Mouse (Mus musculus) hindbrain, postnatal 0 days (tissue): ENCODE measurements around the gene Nme8. TPM values are rescaled to one million over a fixed set of nuclear protein-coding genes. Genes with fewer than 3 reads are reported as not detected.

ENCODE experiments used
- ATAC-seq: fragments of 200-750 bp; cut with Nextera tagmentation; 2 replicates; pipeline ENCODE4 v1.8.0; 2017; ENCODE audit warnings: mild to moderate bottlenecking, moderate TSS enrichment, moderate library complexity
- DNase-seq: peaks from one replicate; pipeline ENCODE4 v3.0.0-alpha.2; 2015; ENCODE audit warnings: low spot score
- H3K27ac ChIP-seq: fragments of 300-500 bp; sonication (generic); 2 replicates; pipeline ENCODE4 v1.5.1; 2014; ENCODE audit warnings: mild to moderate bottlenecking
- H3K27me3 ChIP-seq: fragments of 300-500 bp; sonication (generic); 2 replicates; pipeline ENCODE4 v1.6.1; 2014; ENCODE audit warnings: low read length, mixed read lengths; ENCODE audit not compliant: insufficient read depth
- H3K36me3 ChIP-seq: fragments of 300-500 bp; sonication (generic); 2 replicates; pipeline ENCODE4 v1.6.1; 2014; ENCODE audit warnings: low read length, mixed read lengths; ENCODE audit not compliant: insufficient read depth
- H3K4me1 ChIP-seq: fragments of 300-500 bp; sonication (generic); 2 replicates; pipeline ENCODE4 v1.6.1; 2014; ENCODE audit warnings: antibody characterized with exemption, low read length, mixed read lengths; ENCODE audit not compliant: insufficient read depth
- H3K4me2 ChIP-seq: fragments of 300-500 bp; sonication (generic); 2 replicates; pipeline ENCODE4 v1.6.1; 2014; ENCODE audit warnings: low read depth, mild to moderate bottlenecking, low read length, moderate library complexity, mixed read lengths
- H3K4me3 ChIP-seq: fragments of 300-500 bp; sonication (generic); 2 replicates; pipeline ENCODE4 v1.5.1; 2014; ENCODE audit warnings: low read length
- H3K9ac ChIP-seq: fragments of 300-500 bp; sonication (generic); replicated peaks from 2 replicates; pipeline ENCODE4 v1.6.1; 2014; ENCODE audit warnings: mild to moderate bottlenecking, low read length, moderate library complexity, mixed read lengths
- H3K9me3 ChIP-seq: fragments of 300-500 bp; sonication (generic); 2 replicates; pipeline ENCODE4 v1.6.1; 2016; ENCODE audit warnings: low read length, mixed read lengths
- CTCF ChIP-seq: IDR thresholded peaks from 2 replicates; pipeline ENCODE4 v1.5.1; 2016; ENCODE audit warnings: antibody characterized with exemption, control low read depth, low read depth
- WGBS: fragments of 180-500 bp; shearing (Covaris S2); extraction: QIAGEN DNeasy Blood & Tissue Kit; methylation state at CpG from one replicate; pipeline ENCODE4 v1.1.7; 2014; 5-methylcytosine and 5-hydroxymethylcytosine counted together
- polyA plus RNA-seq: library from polyadenylated mRNA; unstranded; fragments of >200 nt; fragmentation: Nextera tagmentation; extraction: Ambion mirVana; gene quantifications from 2 replicates; pipeline ENCODE4 v1.2.1, GENCODE M21; 2015
- total RNA-seq: library from RNA; depleted of rRNA; stranded (reverse); fragments of >200 nt; gene quantifications from 2 replicates; pipeline ENCODE4 v1.2.3, GENCODE M21; 2014

The Nme8 gene
- total and polyA plus RNA-seq, 2 experiments from 2014 or later, result 0.41 TPM; not detected in 1

DNA sequence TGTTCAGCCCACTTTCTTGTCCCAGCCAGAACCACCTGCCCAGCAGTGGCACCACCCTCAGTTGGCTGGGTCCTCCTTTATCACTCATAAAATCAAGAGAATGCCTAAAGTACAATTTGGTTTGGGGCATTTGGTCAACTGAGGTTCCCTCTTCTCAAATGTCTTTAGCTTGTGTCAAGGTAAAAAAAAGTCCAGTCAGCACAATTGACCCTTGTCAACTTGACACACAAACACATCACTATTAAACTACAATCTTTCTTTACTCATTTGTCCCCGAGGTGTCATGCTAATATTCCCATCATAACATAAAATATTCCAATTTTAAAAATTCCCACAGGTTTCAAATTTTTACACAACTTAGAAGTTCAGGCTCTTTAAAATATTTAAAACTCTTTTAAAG, 83.3 kb downstream of the Nme8 start:
- no peak for TF ChIP-seq CTCF
- Histone ChIP-seq H3K36me3 (no peaks in the 10 kb centered on the region), H3K9ac (no peak overlapping the region), H3K4me3 (no peak overlapping the region), H3K9me3 (no peaks in the 10 kb centered on the region), H3K27me3 (no peaks in the 10 kb centered on the region), H3K4me1 (peaks cover 10% of the 10 kb centered on the region; the same call in 1 of the 2 replicates), H3K27ac (no peak overlapping the region), H3K4me2 (no peak overlapping the region)
- ATAC-seq (no peak), DNase-seq (no peak)
- WGBS, result 92% methylated on average over 1 of the region's 1 CpGs

DNA sequence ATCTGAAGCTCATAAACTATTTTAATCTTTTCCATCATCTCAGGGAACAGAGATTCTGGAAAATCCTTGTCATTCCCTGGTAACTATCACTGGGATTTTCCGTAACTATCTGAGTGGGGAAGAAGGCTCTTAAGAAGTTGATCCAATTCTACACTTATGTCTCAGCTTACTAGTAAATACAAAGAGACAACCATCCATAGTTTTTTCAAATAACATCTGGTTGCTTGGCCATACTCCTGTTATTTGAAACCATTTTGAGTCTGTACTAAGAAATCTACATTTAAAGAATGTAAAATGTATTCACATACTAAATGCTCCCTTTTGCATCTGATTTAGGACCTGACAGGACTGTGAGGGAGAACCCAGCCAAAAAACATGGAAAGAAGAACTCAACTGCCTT, 84.2 kb downstream of the Nme8 start:
- ATAC-seq (no peak), DNase-seq (no peak)
- H3K9ac ChIP-seq, result no peak overlapping the region
- no peak overlapping the region for H3K4me2 ChIP-seq
- H3K4me1 ChIP-seq, result peaks cover 9% of the 10 kb centered on the region; the same call in 1 of the 2 replicates
- TF ChIP-seq CTCF, result no peak
- no peaks in the 10 kb centered on the region for H3K9me3 ChIP-seq
- no peak overlapping the region for H3K27ac ChIP-seq
- no peak overlapping the region for H3K4me3 ChIP-seq
- no peaks in the 10 kb centered on the region for H3K27me3 ChIP-seq
- H3K36me3 ChIP-seq, result no peaks in the 10 kb centered on the region
- WGBS, result 89% methylated on average over 1 of the region's 1 CpGs

- Histone ChIP-seq H3K27me3 (no peaks in the 10 kb centered on the region), H3K4me3 (no peak overlapping the region), H3K9me3 (no peaks in the 10 kb centered on the region), H3K9ac (no peak overlapping the region), H3K4me1 (peaks cover 5% of the 10 kb centered on the region; the same call in 1 of the 2 replicates), H3K27ac (no peak overlapping the region), H3K4me2 (no peak overlapping the region), H3K36me3 (no peaks in the 10 kb centered on the region)
- WGBS, result 46% methylated on average over 3 of the region's 3 CpGs
- DNase-seq, result no peak
- ATAC-seq, result no peak
- TF ChIP-seq CTCF, result no peak
Observed at GRCm38 (mm10) chr13:19612963-19613362, 84.6 kb downstream of the Nme8 start.

DNA sequence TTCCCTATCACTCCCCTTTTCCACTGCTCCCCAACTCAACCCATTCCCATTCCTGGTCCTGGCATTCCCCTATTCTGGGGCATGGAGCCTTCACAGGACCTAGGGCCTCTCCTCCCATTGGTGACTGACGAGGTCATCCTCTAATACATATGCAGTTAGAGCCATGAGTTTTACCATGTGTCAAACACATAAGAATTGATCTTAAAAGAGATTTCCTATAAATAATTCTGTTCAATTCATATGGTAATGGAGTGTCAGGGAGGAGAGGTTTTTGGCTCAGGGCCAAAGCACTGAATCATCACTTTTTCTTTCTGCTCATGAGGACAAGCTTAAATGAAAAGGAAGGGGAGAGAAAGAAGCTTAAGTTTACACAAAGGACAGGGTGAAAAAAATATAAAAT, 85.2 kb downstream of the Nme8 start:
- Histone ChIP-seq H3K36me3 (no peaks in the 10 kb centered on the region), H3K4me3 (no peak overlapping the region), H3K9ac (no peak overlapping the region), H3K4me2 (no peak overlapping the region), H3K27ac (no peak overlapping the region), H3K9me3 (no peaks in the 10 kb centered on the region), H3K27me3 (no peaks in the 10 kb centered on the region), H3K4me1 (peaks cover 3% of the 10 kb centered on the region; the same call in 1 of the 2 replicates)
- WGBS, result 22% methylated on average over 1 of the region's 1 CpGs
- ATAC-seq (no peak), DNase-seq (peak; percentile 57)
- no peak for TF ChIP-seq CTCF

DNA sequence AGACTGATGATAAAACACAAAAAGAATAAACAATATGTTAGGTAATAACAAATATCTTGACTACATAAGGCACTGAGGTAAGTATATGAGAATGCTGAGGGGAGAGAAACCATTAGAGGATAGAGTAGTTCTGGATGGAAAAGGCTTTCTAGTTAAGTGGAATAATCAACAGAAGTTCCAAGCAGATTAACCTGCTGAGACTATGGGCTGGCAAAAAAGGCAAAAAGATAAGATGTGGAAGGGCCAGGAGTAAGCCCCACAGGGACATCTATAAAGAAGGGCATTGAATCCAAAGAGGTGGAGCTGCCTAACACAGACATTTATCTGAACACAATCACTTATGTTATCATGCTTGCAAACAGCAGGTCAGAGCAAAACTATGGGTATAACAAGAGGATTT, 89.5 kb downstream of the Nme8 start:
- Histone ChIP-seq H3K9me3 (no peaks in the 10 kb centered on the region), H3K9ac (no peak overlapping the region), H3K4me2 (no peak overlapping the region), H3K4me1 (no peaks in the 10 kb centered on the region), H3K36me3 (no peaks in the 10 kb centered on the region), H3K4me3 (no peak overlapping the region), H3K27me3 (no peaks in the 10 kb centered on the region), H3K27ac (no peak overlapping the region)
- DNase-seq (no peak), ATAC-seq (no peak)
- TF ChIP-seq CTCF, result no peak

GRCm38 (mm10) chr13:19604916-19605315, 92.7 kb downstream of the Nme8 start:
- Histone ChIP-seq H3K4me2 (no peak overlapping the region), H3K27ac (no peak overlapping the region), H3K36me3 (no peaks in the 10 kb centered on the region), H3K4me1 (no peaks in the 10 kb centered on the region), H3K27me3 (no peaks in the 10 kb centered on the region), H3K9ac (no peak overlapping the region), H3K4me3 (no peak overlapping the region), H3K9me3 (no peaks in the 10 kb centered on the region)
- ATAC-seq, result no peak
- TF ChIP-seq CTCF, result no peak
- no peak for DNase-seq

DNA sequence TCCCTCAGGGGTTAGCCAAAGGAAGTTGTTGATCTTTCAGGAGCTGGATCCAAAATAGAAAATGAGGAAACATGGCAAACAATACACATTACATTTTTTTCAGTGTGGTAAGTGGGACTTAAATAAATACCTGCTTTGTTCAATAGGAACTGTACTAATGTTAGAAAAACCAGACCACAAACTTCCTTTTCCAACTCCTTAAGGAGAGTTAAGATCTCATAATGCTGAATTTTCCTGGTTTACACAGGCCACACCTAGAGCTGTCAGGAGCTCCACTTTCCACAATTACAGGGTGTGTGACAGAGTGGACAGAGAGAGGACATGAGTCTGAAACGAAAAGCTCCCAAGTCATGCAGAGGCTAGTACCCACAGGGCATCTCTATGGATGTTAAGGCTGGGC, 93.9 kb downstream of the Nme8 start:
- Histone ChIP-seq H3K27ac (no peak overlapping the region), H3K9ac (no peak overlapping the region), H3K4me2 (no peak overlapping the region), H3K9me3 (no peaks in the 10 kb centered on the region), H3K4me1 (no peaks in the 10 kb centered on the region), H3K36me3 (no peaks in the 10 kb centered on the region), H3K4me3 (no peak overlapping the region), H3K27me3 (no peaks in the 10 kb centered on the region)
- ATAC-seq (no peak), DNase-seq (no peak)
- WGBS, result 83% methylated on average over 1 of the region's 1 CpGs
- no peak for TF ChIP-seq CTCF

DNA sequence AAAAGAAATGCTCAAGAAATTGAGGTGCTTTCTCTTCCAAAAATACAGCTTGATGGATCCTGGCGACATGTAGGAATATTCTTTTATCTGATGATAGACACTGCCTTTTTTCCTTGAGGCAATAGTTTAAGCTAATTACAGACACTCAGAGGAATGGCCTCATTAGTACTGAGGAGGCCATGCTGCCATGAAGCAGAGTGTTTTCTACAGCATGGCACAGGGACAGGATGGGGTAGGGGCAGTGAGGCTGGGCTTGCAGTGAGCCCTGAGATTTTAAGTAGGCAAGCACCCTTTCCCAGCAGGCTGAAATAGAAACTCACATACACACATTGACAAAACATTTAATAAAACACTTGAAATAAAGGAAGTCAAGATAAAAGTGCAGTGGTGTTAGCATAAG, 95.1 kb downstream of the Nme8 start:
- H3K27me3 ChIP-seq, result no peaks in the 10 kb centered on the region
- no peak overlapping the region for H3K27ac ChIP-seq
- TF ChIP-seq CTCF, result no peak
- no peaks in the 10 kb centered on the region for H3K36me3 ChIP-seq
- DNase-seq, result no peak
- ATAC-seq, result no peak; the same call in 1 of the 2 replicates
- no peak overlapping the region for H3K4me3 ChIP-seq
- H3K4me2 ChIP-seq, result no peak overlapping the region
- H3K4me1 ChIP-seq, result no peaks in the 10 kb centered on the region
- H3K9ac ChIP-seq, result no peak overlapping the region
- WGBS, result 68% methylated on average over 1 of the region's 1 CpGs
- no peaks in the 10 kb centered on the region for H3K9me3 ChIP-seq
